Mouse (Mus musculus): ENCODE results near the gene Pax2. TPM values are rescaled to one million over a fixed set of nuclear protein-coding genes. Genes with fewer than 3 reads are reported as not detected.

Pax2 gene
- polyA plus RNA-seq (2016; fragmentation: Nextera tagmentation; extraction: Ambion mirVana) = not detected in 2 replicates

GRCm38 (mm10) chr19:44755693-44756420 lies at the start of gene Pax2:
Gene Pax2, plus strand, starts transcription at chr19:44756045.
- Histone ChIP-seq H3K27ac (ENCODE audit: poor library complexity, severe bottlenecking) (no peak within 1 kb of the TSS), H3K4me2 (peak within 1 kb of the TSS; percentile 82), H3K9me3 (replicated peaks) (no peaks in the 10 kb centered on the region), H3K4me3 (peak within 1 kb of the TSS; percentile 49), H3K9ac (peak within 1 kb of the TSS; percentile 21), H3K4me1 (replicated peaks) (peaks cover 34% of the 10 kb centered on the region), H3K27me3 (replicated peaks) (peaks cover 91% of the 10 kb centered on the region), H3K36me3 (no peaks in the 10 kb centered on the region)
- WGBS = under 1% methylated on average over 52 of the region's 52 CpGs
- ATAC-seq (ENCODE audit: insufficient number of reproducible peaks, low FRiP score) = no peak

- peak; percentile 72 for ATAC-seq (ENCODE audit: insufficient number of reproducible peaks, low FRiP score)
- Histone ChIP-seq H3K9me3 (replicated peaks) (peaks cover 7% of the 10 kb centered on the region; the same call in 1 of the 2 replicates), H3K4me1 (replicated peaks) (peaks cover 17% of the 10 kb centered on the region), H3K27ac (ENCODE audit: poor library complexity, severe bottlenecking) (peak overlapping the region; percentile 45; the same call in 1 of the 2 replicates), H3K4me2 (no peak overlapping the region), H3K4me3 (no peak overlapping the region), H3K27me3 (replicated peaks) (peaks cover 26% of the 10 kb centered on the region), H3K36me3 (no peaks in the 10 kb centered on the region), H3K9ac (no peak overlapping the region)
- 10% methylated on average over 3 of the region's 3 CpGs for WGBS
Observed at GRCm38 (mm10) chr19:44708885-44709284, 47.0 kb upstream of the Pax2 start.

GRCm38 (mm10) chr19:44716731-44717600 lies 38.9 kb upstream of the Pax2 start:
- H3K27me3 ChIP-seq (replicated peaks) = peaks cover 65% of the 10 kb centered on the region
- no peak for ATAC-seq (ENCODE audit: insufficient number of reproducible peaks, low FRiP score)

GRCm38 (mm10) chr19:44719292-44720193 lies 36.3 kb upstream of the Pax2 start:
- Histone ChIP-seq H3K27ac (ENCODE audit: poor library complexity, severe bottlenecking) (no peak overlapping the region), H3K36me3 (no peaks in the 10 kb centered on the region), H3K4me1 (replicated peaks) (peaks cover 27% of the 10 kb centered on the region; the same call in 1 of the 2 replicates), H3K4me2 (peak overlapping the region; percentile 75), H3K27me3 (replicated peaks) (peaks cover 82% of the 10 kb centered on the region), H3K9ac (peak overlapping the region; percentile 54), H3K9me3 (replicated peaks) (peaks cover 5% of the 10 kb centered on the region; the same call in 1 of the 2 replicates), H3K4me3 (peak overlapping the region; percentile 42)
- WGBS = 4% methylated on average over 30 of the region's 30 CpGs
- no peak for ATAC-seq (ENCODE audit: insufficient number of reproducible peaks, low FRiP score)

More at GRCm38 (mm10) chr19:44716731-44717600, 38.9 kb upstream of the Pax2 start:
- Histone ChIP-seq H3K4me3 (no peak overlapping the region), H3K9me3 (replicated peaks) (peaks cover 5% of the 10 kb centered on the region; the same call in 1 of the 2 replicates), H3K4me1 (replicated peaks) (peaks cover 16% of the 10 kb centered on the region; the same call in 1 of the 2 replicates), H3K4me2 (no peak overlapping the region), H3K36me3 (no peaks in the 10 kb centered on the region), H3K9ac (no peak overlapping the region), H3K27ac (ENCODE audit: poor library complexity, severe bottlenecking) (no peak overlapping the region)
- WGBS = 61% methylated on average over 22 of the region's 22 CpGs

GRCm38 (mm10) chr19:44720194-44720521 lies 35.7 kb upstream of the Pax2 start:
- H3K4me2 ChIP-seq = peak overlapping the region; percentile 75
- no peaks in the 10 kb centered on the region for H3K36me3 ChIP-seq
- peak overlapping the region; percentile 42 for H3K4me3 ChIP-seq
- peaks cover 88% of the 10 kb centered on the region for H3K27me3 ChIP-seq (replicated peaks)
- H3K4me1 ChIP-seq (replicated peaks) = peaks cover 27% of the 10 kb centered on the region; the same call in 1 of the 2 replicates
- peak overlapping the region; percentile 54 for H3K9ac ChIP-seq
- peaks cover 7% of the 10 kb centered on the region; the same call in 1 of the 2 replicates for H3K9me3 ChIP-seq (replicated peaks)
- under 1% methylated on average over 24 of the region's 29 CpGs for WGBS
- no peak overlapping the region for H3K27ac ChIP-seq (ENCODE audit: poor library complexity, severe bottlenecking)
- ATAC-seq (ENCODE audit: insufficient number of reproducible peaks, low FRiP score) = no peak

GRCm38 (mm10) chr19:44723611-44724440 lies 32.0 kb upstream of the Pax2 start:
- Histone ChIP-seq H3K4me3 (peak overlapping the region; percentile 46), H3K4me2 (peak overlapping the region; percentile 70), H3K9me3 (replicated peaks) (peaks cover 7% of the 10 kb centered on the region; the same call in 1 of the 2 replicates), H3K9ac (peak overlapping the region; percentile 33; the same call in 1 of the 2 replicates), H3K27ac (ENCODE audit: poor library complexity, severe bottlenecking) (no peak overlapping the region), H3K27me3 (replicated peaks) (peaks cover 81% of the 10 kb centered on the region), H3K36me3 (no peaks in the 10 kb centered on the region), H3K4me1 (replicated peaks) (peaks cover 27% of the 10 kb centered on the region; the same call in 1 of the 2 replicates)
- 1% methylated on average over 36 of the region's 36 CpGs for WGBS
- ATAC-seq (ENCODE audit: insufficient number of reproducible peaks, low FRiP score) = no peak; the same call in 1 of the 2 replicates

- H3K4me3 ChIP-seq = peak overlapping the region; percentile 62
- peak overlapping the region; percentile 73 for H3K9ac ChIP-seq
- H3K27me3 ChIP-seq (replicated peaks) = peaks cover 75% of the 10 kb centered on the region
- H3K9me3 ChIP-seq (replicated peaks) = peaks cover 5% of the 10 kb centered on the region; the same call in 1 of the 2 replicates
- H3K4me2 ChIP-seq = peak overlapping the region; percentile 79
- 0 out of 2 replicates have a peak, but pooled peaks have one; percentile 66 for ATAC-seq (ENCODE audit: insufficient number of reproducible peaks, low FRiP score)
- no peak overlapping the region for H3K27ac ChIP-seq (ENCODE audit: poor library complexity, severe bottlenecking)
- H3K4me1 ChIP-seq (replicated peaks) = peaks cover 12% of the 10 kb centered on the region; the same call in 1 of the 2 replicates
- no peaks in the 10 kb centered on the region for H3K36me3 ChIP-seq
- under 1% methylated on average over 51 of the region's 55 CpGs for WGBS
Observed at GRCm38 (mm10) chr19:44725951-44726791, 29.7 kb upstream of the Pax2 start.

GRCm38 (mm10) chr19:44734116-44734515 lies 21.7 kb upstream of the Pax2 start:
- H3K4me3 ChIP-seq = peak overlapping the region; percentile 31
- ATAC-seq (ENCODE audit: insufficient number of reproducible peaks, low FRiP score) = no peak
- H3K4me2 ChIP-seq = peak overlapping the region; percentile 55

GRCm38 (mm10) chr19:44734682-44735081 lies 21.2 kb upstream of the Pax2 start:
- no peak for ATAC-seq (ENCODE audit: insufficient number of reproducible peaks, low FRiP score)
- peaks cover 15% of the 10 kb centered on the region for H3K4me1 ChIP-seq (replicated peaks)
- H3K27me3 ChIP-seq (replicated peaks) = peaks cover 95% of the 10 kb centered on the region
- H3K9ac ChIP-seq = no peak overlapping the region
- no peaks in the 10 kb centered on the region for H3K36me3 ChIP-seq
- H3K27ac ChIP-seq (ENCODE audit: poor library complexity, severe bottlenecking) = no peak overlapping the region
- WGBS = 1% methylated on average over 33 of the region's 33 CpGs
- H3K4me2 ChIP-seq = peak overlapping the region; percentile 55
- peak overlapping the region; percentile 31 for H3K4me3 ChIP-seq
- no peaks in the 10 kb centered on the region; the same call in 1 of the 2 replicates for H3K9me3 ChIP-seq (replicated peaks)

More at GRCm38 (mm10) chr19:44734116-44734515, 21.7 kb upstream of the Pax2 start:
- under 1% methylated on average over 21 of the region's 21 CpGs for WGBS
- Histone ChIP-seq H3K4me1 (replicated peaks) (peaks cover 15% of the 10 kb centered on the region), H3K9ac (no peak overlapping the region), H3K27ac (ENCODE audit: poor library complexity, severe bottlenecking) (no peak overlapping the region), H3K36me3 (no peaks in the 10 kb centered on the region), H3K27me3 (replicated peaks) (peaks cover 94% of the 10 kb centered on the region), H3K9me3 (replicated peaks) (no peaks in the 10 kb centered on the region)

Measured in heart, embryonic 12.5 days (tissue).